Mouse (Mus musculus) forebrain, embryonic 15.5 days (tissue): ENCODE data around the gene Vsnl1. TPM values are rescaled to one million over a fixed set of nuclear protein-coding genes. Genes with fewer than 3 reads are reported as not detected.

ENCODE experiments used
- ATAC-seq: fragments of 200-750 bp; cut with Nextera tagmentation; replicated peaks from 2 replicates; pipeline ENCODE4 v1.8.0; 2017; ENCODE audit warnings: mild to moderate bottlenecking, moderate TSS enrichment, moderate library complexity
- H3K27ac ChIP-seq: fragments of 300-500 bp; sonication (generic); replicated peaks from 2 replicates; pipeline ENCODE4 v1.5.1; 2015; ENCODE audit warnings: mild to moderate bottlenecking, inconsistent platforms
- H3K27me3 ChIP-seq: fragments of 300-500 bp; sonication (generic); 2 replicates; pipeline ENCODE4 v1.6.1; 2015; ENCODE audit warnings: inconsistent platforms
- H3K36me3 ChIP-seq: fragments of 300-500 bp; sonication (generic); 2 replicates; pipeline ENCODE4 v1.6.1; 2015; ENCODE audit warnings: mild to moderate bottlenecking, inconsistent platforms
- H3K4me1 ChIP-seq: fragments of 300-500 bp; sonication (generic); 2 replicates; pipeline ENCODE4 v1.6.1; 2015; ENCODE audit warnings: inconsistent platforms
- H3K4me2 ChIP-seq: fragments of 300-500 bp; sonication (generic); replicated peaks from 2 replicates; pipeline ENCODE4 v1.6.1; 2015; ENCODE audit warnings: mild to moderate bottlenecking, inconsistent platforms
- H3K4me3 ChIP-seq: fragments of 300-500 bp; sonication (generic); 2 replicates; pipeline ENCODE4 v1.5.1; 2015; ENCODE audit warnings: mild to moderate bottlenecking, inconsistent platforms
- H3K9ac ChIP-seq: fragments of 300-500 bp; sonication (generic); replicated peaks from 2 replicates; pipeline ENCODE4 v1.6.1; 2015; ENCODE audit warnings: mild to moderate bottlenecking, inconsistent platforms
- H3K9me3 ChIP-seq: fragments of 300-500 bp; sonication (generic); 2 replicates; pipeline ENCODE4 v1.6.1; 2016; ENCODE audit warnings: inconsistent platforms
- WGBS: fragments of 180-500 bp; shearing (Covaris S2); methylation state at CpG from one replicate; pipeline ENCODE4 v1.1.7; 2015; ENCODE audit warnings: mixed read lengths; 5-methylcytosine and 5-hydroxymethylcytosine counted together
- polyA plus RNA-seq: library from polyadenylated mRNA; unstranded; fragments of >200 nt; fragmentation: Nextera tagmentation; extraction: Ambion mirVana; gene quantifications from 2 replicates; pipeline ENCODE4 v1.2.1, GENCODE M21; 2015

Gene Vsnl1
- polyA plus RNA-seq, 1 experiment from 2014 or later = 16.6 TPM

DNA sequence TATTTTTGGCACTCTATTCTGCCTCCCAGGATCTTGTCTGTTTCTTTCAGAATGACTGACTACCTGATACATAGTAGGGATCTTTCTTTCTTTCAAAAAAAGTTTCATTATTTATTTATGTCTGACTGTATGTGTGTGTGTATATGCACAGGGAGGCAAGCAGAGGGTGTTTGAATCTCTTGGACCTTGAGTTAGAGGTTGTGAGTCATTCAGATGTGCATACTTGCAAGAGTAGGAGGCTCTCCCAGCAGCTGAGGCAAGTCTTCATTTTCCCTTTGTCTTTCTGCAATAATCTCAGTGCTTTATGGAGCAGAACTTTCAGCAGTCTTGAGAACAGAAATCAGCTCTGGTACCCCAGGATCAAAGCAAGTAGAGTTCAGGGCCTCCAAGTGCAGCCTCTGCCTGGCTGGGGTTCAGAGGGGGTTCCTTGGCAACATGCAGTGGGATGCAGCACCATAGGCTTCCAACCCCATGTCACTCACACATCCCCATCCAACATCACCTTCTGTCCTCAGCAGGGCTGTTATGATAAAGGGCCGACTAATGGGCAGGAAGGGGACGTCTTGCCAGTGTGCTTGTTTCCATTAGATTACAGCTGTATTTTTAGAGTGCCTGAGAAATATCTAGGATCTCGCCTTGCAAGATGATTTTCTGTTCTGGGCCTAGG, 69.2 kb downstream of the Vsnl1 start:
- WGBS = 84% methylated on average over 3 of the region's 3 CpGs
- Histone ChIP-seq H3K4me1 (no peaks in the 10 kb centered on the region), H3K36me3 (no peaks in the 10 kb centered on the region), H3K4me2 (no peak overlapping the region), H3K27ac (no peak overlapping the region), H3K9me3 (no peaks in the 10 kb centered on the region), H3K27me3 (no peaks in the 10 kb centered on the region), H3K9ac (no peak overlapping the region), H3K4me3 (no peak overlapping the region)
- ATAC-seq = no peak

DNA sequence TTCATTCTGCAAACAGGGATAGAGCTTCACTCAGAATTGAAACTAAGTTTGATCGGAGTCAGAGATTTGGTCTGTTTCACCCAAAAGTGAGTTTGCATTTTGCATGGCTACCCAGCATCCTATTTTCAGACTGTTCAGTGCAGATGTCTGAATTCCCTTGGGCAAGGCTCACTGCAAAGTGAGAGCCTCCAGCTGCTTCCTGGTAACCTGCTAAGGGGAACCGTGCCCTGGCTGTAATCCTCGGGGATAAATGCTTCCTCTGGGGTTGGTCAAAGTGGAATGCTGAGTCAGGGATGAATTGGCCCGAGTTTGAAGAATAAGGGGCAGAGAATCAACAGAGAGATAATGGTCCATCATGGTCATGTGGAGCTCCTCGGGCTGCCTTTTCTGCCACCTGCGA, 71.5 kb downstream of the Vsnl1 start:
- no peak overlapping the region for H3K4me3 ChIP-seq
- no peaks in the 10 kb centered on the region for H3K27me3 ChIP-seq
- ATAC-seq = no peak
- H3K4me2 ChIP-seq = no peak overlapping the region
- H3K9ac ChIP-seq = no peak overlapping the region
- H3K27ac ChIP-seq = no peak overlapping the region
- H3K36me3 ChIP-seq = no peaks in the 10 kb centered on the region
- H3K4me1 ChIP-seq = no peaks in the 10 kb centered on the region
- H3K9me3 ChIP-seq = no peaks in the 10 kb centered on the region
- 66% methylated on average over 6 of the region's 6 CpGs for WGBS

DNA sequence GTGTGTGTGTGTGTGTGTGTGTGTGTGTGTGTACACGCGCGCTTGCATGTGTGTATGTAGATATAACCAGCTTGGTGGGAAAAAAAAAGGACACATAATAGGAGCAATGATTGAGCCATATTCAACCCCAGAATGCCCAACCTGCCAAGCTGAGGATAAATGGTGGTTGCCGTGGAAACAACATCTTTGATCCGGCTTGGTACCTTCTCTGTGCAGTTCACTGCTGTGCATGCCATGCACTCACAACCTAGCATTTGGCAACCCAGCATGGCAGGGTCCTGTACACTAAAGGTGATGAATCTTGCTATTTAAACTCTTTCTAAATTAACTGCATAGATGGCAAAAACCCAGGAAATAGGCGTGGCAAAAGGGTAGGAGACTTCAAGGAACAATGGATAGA, 74.0 kb downstream of the Vsnl1 start:
- Histone ChIP-seq H3K27me3 (no peaks in the 10 kb centered on the region), H3K4me1 (no peaks in the 10 kb centered on the region), H3K36me3 (no peaks in the 10 kb centered on the region), H3K9me3 (no peaks in the 10 kb centered on the region), H3K27ac (no peak overlapping the region), H3K4me2 (no peak overlapping the region), H3K9ac (no peak overlapping the region), H3K4me3 (no peak overlapping the region)
- 0 out of 2 replicates have a peak, but pooled peaks have one; percentile 57 for ATAC-seq
- WGBS = 79% methylated on average over 6 of the region's 6 CpGs

DNA sequence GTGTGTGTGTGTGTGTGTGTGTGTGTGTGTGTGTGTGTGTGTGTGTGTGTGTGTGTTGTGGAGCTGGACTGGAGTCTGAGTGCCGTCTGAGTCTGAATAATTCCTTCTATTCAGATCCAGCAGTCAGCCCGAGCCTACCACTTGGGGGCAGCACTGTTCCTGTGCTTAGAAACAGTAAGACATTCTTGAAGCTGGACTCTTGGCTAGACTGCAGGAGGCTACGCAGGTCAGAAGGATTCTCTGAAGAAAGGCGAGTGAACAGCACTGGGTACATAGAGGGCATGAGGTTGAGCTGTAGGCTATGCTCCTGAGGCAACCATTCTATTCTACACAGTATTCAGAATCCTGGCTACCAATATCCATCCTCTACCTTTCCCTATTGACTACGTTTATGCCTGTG, 85.5 kb downstream of the Vsnl1 start:
- Histone ChIP-seq H3K4me3 (no peak overlapping the region), H3K4me2 (no peak overlapping the region), H3K4me1 (no peaks in the 10 kb centered on the region), H3K9me3 (no peaks in the 10 kb centered on the region), H3K27ac (no peak overlapping the region), H3K9ac (no peak overlapping the region), H3K36me3 (no peaks in the 10 kb centered on the region), H3K27me3 (no peaks in the 10 kb centered on the region)
- WGBS = 39% methylated on average over 4 of the region's 5 CpGs
- 0 out of 2 replicates have a peak, but pooled peaks have one; percentile 5 for ATAC-seq

DNA sequence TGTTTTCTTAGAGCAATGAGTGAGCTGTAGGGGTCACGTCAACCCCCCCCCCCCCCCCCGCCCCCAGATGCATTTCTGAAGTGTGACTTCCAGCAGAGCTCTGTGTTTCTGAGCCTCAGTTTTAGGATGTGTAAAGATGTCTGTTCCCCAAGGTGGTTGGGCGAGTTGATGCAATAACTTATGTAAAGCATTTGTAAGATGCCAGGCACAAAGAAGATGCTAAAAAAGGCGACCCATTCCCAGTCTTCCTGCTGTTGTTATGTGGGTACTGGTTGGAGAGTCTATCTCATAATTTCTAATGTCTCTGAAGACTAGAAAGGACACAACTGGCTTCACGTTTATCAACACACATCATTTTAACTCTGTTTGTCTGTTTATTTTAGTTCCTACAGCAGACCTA, 86.5 kb downstream of the Vsnl1 start:
- Histone ChIP-seq H3K4me3 (no peak overlapping the region), H3K36me3 (no peaks in the 10 kb centered on the region), H3K27me3 (no peaks in the 10 kb centered on the region), H3K4me2 (no peak overlapping the region), H3K9ac (no peak overlapping the region), H3K27ac (no peak overlapping the region), H3K4me1 (no peaks in the 10 kb centered on the region), H3K9me3 (no peaks in the 10 kb centered on the region)
- 74% methylated on average over 5 of the region's 5 CpGs for WGBS
- no peak for ATAC-seq

DNA sequence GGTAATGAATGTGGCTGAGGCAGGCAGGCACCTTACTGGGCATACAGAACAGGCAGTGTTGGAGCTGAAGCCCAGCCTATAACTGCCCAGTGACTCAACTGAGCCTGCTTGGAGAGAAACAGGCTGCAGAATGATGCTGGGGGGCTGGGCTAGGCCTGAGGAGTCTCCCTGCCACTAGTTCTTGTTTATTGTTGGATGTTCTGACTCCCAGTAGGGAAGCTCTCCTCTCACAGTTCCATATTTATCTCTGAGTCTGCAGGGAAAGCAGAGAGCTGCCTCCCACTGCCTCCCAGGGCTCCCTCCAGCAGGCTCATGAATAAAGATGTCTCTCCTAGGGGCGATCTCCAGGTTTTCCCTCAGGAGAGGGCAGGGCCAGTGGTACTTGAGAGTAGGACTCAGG, 88.0 kb downstream of the Vsnl1 start:
- 0 out of 2 replicates have a peak, but pooled peaks have one; percentile 12 for ATAC-seq
- no peak overlapping the region for H3K4me3 ChIP-seq
- H3K4me2 ChIP-seq = no peak overlapping the region
- WGBS = 5% methylated on average over 1 of the region's 1 CpGs
- no peak overlapping the region for H3K9ac ChIP-seq
- no peaks in the 10 kb centered on the region for H3K36me3 ChIP-seq
- H3K27ac ChIP-seq = no peak overlapping the region
- H3K4me1 ChIP-seq = no peaks in the 10 kb centered on the region
- no peaks in the 10 kb centered on the region for H3K27me3 ChIP-seq
- H3K9me3 ChIP-seq = no peaks in the 10 kb centered on the region

DNA sequence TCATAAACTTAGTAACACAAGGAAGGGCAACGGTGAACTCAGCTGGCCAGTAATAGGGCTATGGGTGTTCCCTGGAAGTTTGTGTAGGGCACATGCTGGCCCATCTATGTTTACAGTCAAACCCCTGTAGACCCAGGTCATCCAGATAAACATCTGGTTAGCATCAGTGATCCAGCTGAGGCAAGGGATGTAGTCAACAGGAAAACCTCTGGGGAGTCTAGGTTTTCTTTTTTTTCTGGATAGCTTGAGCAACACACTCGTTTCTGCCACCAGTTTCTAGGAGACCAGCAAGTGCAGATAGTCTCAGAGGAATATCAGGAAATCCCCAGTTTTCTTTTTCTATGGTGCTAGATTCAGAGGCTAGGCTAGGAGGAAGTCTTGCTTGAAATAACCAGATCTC, 90.5 kb downstream of the Vsnl1 start:
- no peaks in the 10 kb centered on the region for H3K9me3 ChIP-seq
- no peaks in the 10 kb centered on the region for H3K36me3 ChIP-seq
- H3K27me3 ChIP-seq = no peaks in the 10 kb centered on the region
- no peak overlapping the region for H3K4me2 ChIP-seq
- 65% methylated on average over 2 of the region's 2 CpGs for WGBS
- H3K9ac ChIP-seq = no peak overlapping the region
- no peak for ATAC-seq
- no peak overlapping the region for H3K27ac ChIP-seq
- no peak overlapping the region for H3K4me3 ChIP-seq
- no peaks in the 10 kb centered on the region for H3K4me1 ChIP-seq

DNA sequence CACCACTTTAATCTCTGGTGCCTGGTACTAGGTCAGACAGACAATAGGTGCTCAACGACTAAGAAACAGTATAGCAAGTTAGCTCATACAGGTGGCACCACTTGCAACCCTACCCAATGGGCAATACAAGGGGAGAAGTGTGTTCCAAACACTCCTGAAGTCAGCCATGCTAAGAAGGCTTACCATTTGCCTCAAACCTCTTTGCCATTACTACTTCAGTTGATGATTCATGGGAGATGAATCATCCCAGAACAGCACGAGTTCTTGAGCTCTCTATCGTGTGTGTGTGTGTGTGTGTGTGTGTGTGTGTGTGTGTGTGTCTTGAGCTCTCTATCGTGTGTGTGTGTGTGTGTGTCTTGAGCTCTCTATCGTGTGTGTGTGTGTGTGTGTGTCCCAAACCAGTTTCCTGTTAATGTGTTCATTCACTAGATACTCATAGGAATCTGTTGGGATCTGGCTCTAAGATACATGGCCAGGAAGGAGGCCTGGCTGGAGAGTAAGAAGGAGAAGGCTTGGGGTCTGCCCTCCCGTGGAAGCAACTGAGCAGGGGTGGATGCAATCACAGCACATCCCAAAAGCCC, 94.3 kb downstream of the Vsnl1 start:
- Histone ChIP-seq H3K27ac (no peak overlapping the region), H3K9ac (no peak overlapping the region), H3K27me3 (no peaks in the 10 kb centered on the region), H3K36me3 (no peaks in the 10 kb centered on the region), H3K9me3 (no peaks in the 10 kb centered on the region), H3K4me1 (no peaks in the 10 kb centered on the region), H3K4me3 (no peak overlapping the region), H3K4me2 (no peak overlapping the region)
- ATAC-seq = no peak
- WGBS = 79% methylated on average over 6 of the region's 6 CpGs

DNA sequence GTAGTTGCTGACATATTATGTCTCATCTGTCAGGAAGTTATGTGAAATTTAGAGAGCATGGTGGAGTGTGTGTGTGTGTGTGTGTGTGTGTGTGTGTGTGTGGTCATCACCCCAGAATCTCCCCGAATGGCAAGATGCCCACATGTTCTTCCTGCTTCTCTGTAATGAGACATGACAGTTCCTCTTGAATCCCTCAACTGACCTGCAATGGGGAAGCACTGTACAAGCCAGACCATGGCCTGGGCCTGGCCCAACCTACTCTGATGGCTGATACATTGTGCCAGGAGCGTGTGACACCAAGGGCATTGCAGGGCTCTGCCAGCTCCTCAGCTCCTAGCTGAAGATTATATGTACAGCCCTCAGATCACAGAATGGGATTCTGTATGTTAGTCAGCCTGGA, 98.2 kb downstream of the Vsnl1 start:
- Histone ChIP-seq H3K4me3 (no peak overlapping the region), H3K9ac (no peak overlapping the region), H3K27ac (no peak overlapping the region), H3K4me2 (no peak overlapping the region), H3K9me3 (no peaks in the 10 kb centered on the region), H3K4me1 (no peaks in the 10 kb centered on the region), H3K36me3 (no peaks in the 10 kb centered on the region), H3K27me3 (no peaks in the 10 kb centered on the region)
- 100% methylated on average over 2 of the region's 2 CpGs for WGBS
- no peak for ATAC-seq

DNA sequence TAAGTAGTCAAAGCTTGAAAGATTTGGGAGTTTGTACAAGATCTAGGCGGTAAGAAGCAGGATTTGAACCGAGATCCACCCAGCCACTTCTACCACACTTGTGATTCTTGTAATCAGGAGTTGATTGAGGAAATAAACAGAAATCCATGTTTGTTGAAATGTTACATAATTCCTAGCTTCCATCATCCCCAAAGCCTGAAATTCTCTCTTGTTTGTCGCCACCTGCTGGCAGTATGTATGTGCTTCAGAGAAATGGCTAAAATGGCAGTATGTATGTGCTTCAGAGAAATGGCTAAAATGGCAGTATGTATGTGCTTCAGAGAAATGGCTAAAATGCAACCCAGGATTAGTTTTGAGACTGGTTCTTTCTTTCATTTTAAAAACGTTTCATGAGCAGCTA, 99.6 kb downstream of the Vsnl1 start:
- Histone ChIP-seq H3K27ac (no peak overlapping the region), H3K4me1 (no peaks in the 10 kb centered on the region), H3K27me3 (no peaks in the 10 kb centered on the region), H3K4me3 (no peak overlapping the region), H3K4me2 (no peak overlapping the region), H3K9ac (no peak overlapping the region), H3K9me3 (no peaks in the 10 kb centered on the region), H3K36me3 (no peaks in the 10 kb centered on the region)
- no peak for ATAC-seq
- WGBS = 41% methylated on average over 4 of the region's 4 CpGs

DNA sequence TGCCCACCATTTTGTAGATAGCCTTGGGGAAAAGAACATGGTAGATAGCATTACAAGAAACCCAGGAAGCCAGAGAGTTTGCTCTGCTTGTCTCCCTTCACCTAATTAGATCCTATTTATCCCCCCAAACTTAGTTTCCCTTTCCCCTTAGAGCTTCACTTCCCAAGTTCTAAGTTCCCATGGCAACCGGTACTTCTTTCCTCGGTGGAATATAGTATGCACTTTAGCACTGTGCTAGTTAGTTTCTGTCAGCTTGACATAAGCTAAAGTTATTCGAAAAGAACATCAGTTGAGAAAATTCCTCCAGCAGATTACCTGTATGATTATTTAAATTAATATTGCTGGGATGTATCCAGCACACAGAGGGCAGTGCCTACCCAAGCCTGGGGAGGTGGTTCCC, 109.9 kb downstream of the Vsnl1 start:
- ATAC-seq = no peak
- WGBS = 77% methylated on average over 3 of the region's 3 CpGs

DNA sequence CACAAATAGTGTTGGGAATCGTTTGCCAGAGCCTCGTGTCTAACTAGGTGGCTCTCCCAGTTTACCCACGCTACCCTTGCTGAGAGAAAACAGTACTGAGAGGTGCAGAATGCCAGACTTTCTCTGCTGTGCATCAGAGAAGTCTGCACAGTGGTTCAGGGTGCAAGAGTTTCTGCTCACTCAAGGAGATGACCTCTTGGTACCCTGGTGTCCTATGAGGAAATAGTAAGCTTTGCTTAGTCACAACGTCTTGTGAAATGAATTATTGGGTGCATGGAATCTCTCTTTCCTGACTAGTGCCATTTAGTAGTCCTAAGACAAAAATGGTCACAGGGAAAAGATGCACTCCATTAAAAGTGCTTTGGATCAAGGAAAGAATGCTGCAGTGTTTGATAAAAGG, 111.9 kb downstream of the Vsnl1 start:
- ATAC-seq = no peak
- Histone ChIP-seq H3K4me3 (no peak overlapping the region), H3K27ac (no peak overlapping the region), H3K36me3 (no peaks in the 10 kb centered on the region), H3K9ac (no peak overlapping the region), H3K4me2 (no peak overlapping the region), H3K27me3 (no peaks in the 10 kb centered on the region), H3K4me1 (no peaks in the 10 kb centered on the region), H3K9me3 (no peaks in the 10 kb centered on the region)
- WGBS = 60% methylated on average over 4 of the region's 4 CpGs

More for the DNA sequence above, 109.9 kb downstream of the Vsnl1 start:
- H3K9me3 ChIP-seq = no peaks in the 10 kb centered on the region
- no peak overlapping the region for H3K27ac ChIP-seq
- H3K4me1 ChIP-seq = no peaks in the 10 kb centered on the region
- H3K9ac ChIP-seq = no peak overlapping the region
- no peak overlapping the region for H3K4me3 ChIP-seq
- H3K36me3 ChIP-seq = no peaks in the 10 kb centered on the region
- no peaks in the 10 kb centered on the region for H3K27me3 ChIP-seq
- no peak overlapping the region for H3K4me2 ChIP-seq

DNA sequence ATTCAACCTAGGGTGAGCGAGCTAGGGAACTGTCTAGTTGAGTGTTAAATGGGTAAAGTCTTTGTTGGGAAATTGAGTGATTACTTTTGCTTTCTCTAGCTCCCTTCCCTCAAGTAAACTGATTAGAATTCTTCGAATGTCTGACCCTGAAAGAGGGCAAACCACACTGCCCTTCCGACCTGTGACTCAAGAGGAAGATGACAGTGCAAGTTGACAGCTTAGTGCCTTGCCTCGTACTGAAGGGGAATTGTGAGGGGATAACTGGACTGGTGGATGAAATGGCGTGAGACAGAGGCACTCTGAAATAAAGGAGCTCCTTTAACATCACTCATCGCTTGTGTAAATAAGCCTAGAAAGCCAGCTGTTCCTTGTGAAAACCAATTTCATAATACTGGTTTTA, 118.7 kb downstream of the Vsnl1 start:
- no peak overlapping the region for H3K4me3 ChIP-seq
- WGBS = 76% methylated on average over 6 of the region's 6 CpGs

More for the DNA sequence above, 118.7 kb downstream of the Vsnl1 start:
- Histone ChIP-seq H3K27ac (no peak overlapping the region), H3K9me3 (no peaks in the 10 kb centered on the region), H3K36me3 (peaks cover 37% of the 10 kb centered on the region), H3K27me3 (no peaks in the 10 kb centered on the region), H3K4me2 (no peak overlapping the region), H3K9ac (no peak overlapping the region), H3K4me1 (no peaks in the 10 kb centered on the region)
- ATAC-seq = no peak
